Mouse (Mus musculus): ENCODE data around the gene Lyrm7. TPM values are rescaled to one million over a fixed set of nuclear protein-coding genes. Genes with fewer than 3 reads are reported as not detected.

Lyrm7 gene
- total and polyA plus RNA-seq, 3 experiments: 18.2 to 64.4 (median 18.6) TPM

- TF ChIP-seq TBP (conservative IDR thresholded peaks at IDR 0.05; ENCODE audit: low read depth, low read length) (no peak), BHLHE40 (IDR thresholded peaks at IDR 0.05; ENCODE audit: low read depth, low read length) (peak; percentile 35; the same call in 1 of the 2 replicates), HCFC1 (IDR thresholded peaks at IDR 0.05; ENCODE audit: low read depth, low read length) (0 out of 2 replicates have a peak, but pooled peaks have one; percentile 14), MAX (IDR thresholded peaks at IDR 0.05; ENCODE audit: low read length) (peak; percentile 51; the same call in 1 of the 2 replicates), SMC3 (IDR thresholded peaks at IDR 0.05; ENCODE audit: low read depth, low read length) (no peak), USF1 (IDR thresholded peaks at IDR 0.05; ENCODE audit: low read depth, low read length) (no peak), ZC3H11A (IDR thresholded peaks at IDR 0.05; ENCODE audit: low read depth, low read length) (no peak), NRF1 (IDR thresholded peaks at IDR 0.05; ENCODE audit: low read depth, low read length) (no peak), MEF2A (IDR thresholded peaks at IDR 0.05; ENCODE audit: borderline replicate concordance, low read depth, low read length) (peak; percentile 39; the same call in 1 of the 2 replicates), JUND (conservative IDR thresholded peaks at IDR 0.05; ENCODE audit: low read depth, low read length) (no peak), SIN3A (IDR thresholded peaks at IDR 0.05; ENCODE audit: low read length) (peak; percentile 94), POLR2AphosphoS2 (IDR thresholded peaks at IDR 0.05; ENCODE audit: low read depth, low read length) (no peak)
These were observed 83.2 kb downstream of the Lyrm7 start (continued) for GRCm38 (mm10) chr11:54777387-54778130.

Other genes starting within 250 kb of the Lyrm7 start
- 97.9 and 99.1 TPM in 2 replicates for gene Cdc42se2, start 73.2 kb downstream of the Lyrm7 start, total RNA-seq (2012; rRNA removed)
- 215 and 227 TPM in 2 replicates for gene Cdc42se2, start 73.2 kb downstream of the Lyrm7 start, total RNA-seq (2014; rRNA removed)
- 84.7 and 97.4 TPM in 2 replicates for gene Cdc42se2, start 73.2 kb downstream of the Lyrm7 start, polyA plus RNA-seq (2012; ENCODE audit: insufficient read length, low read depth)
- 1,034 and 1,097 TPM in 2 replicates for gene Hint1, start 5.5 kb upstream of the Lyrm7 start, total RNA-seq (2012; rRNA removed)
- gene Hint1, start 5.5 kb upstream of the Lyrm7 start, total RNA-seq (2014; rRNA removed): 1,162 and 1,228 TPM in 2 replicates
- 854 and 997 TPM in 2 replicates for gene Hint1, start 5.5 kb upstream of the Lyrm7 start, polyA plus RNA-seq (2012; ENCODE audit: insufficient read length, low read depth)
- gene Gpx3, start 41.5 kb upstream of the Lyrm7 start, total RNA-seq (2012; rRNA removed): 0.25 TPM in 1 of 2 replicates, not detected in the other
- gene Gpx3, start 41.5 kb upstream of the Lyrm7 start, total RNA-seq (2014; rRNA removed): not detected in 2 replicates
- gene Gpx3, start 41.5 kb upstream of the Lyrm7 start, polyA plus RNA-seq (2012; ENCODE audit: insufficient read length, low read depth): 0.63 and 0.90 TPM in 2 replicates
- gene Tnip1, start 102.0 kb upstream of the Lyrm7 start, total RNA-seq (2012; rRNA removed): 67.8 and 76.2 TPM in 2 replicates
- 34.9 and 36.1 TPM in 2 replicates for gene Tnip1, start 102.0 kb upstream of the Lyrm7 start, total RNA-seq (2014; rRNA removed)
- 134 and 137 TPM in 2 replicates for gene Tnip1, start 102.0 kb upstream of the Lyrm7 start, polyA plus RNA-seq (2012; ENCODE audit: insufficient read length, low read depth)
- 163 and 168 TPM in 2 replicates for gene Anxa6, start 172.5 kb upstream of the Lyrm7 start, total RNA-seq (2012; rRNA removed)
- gene Anxa6, start 172.5 kb upstream of the Lyrm7 start, total RNA-seq (2014; rRNA removed): 115 and 125 TPM in 2 replicates
- gene Anxa6, start 172.5 kb upstream of the Lyrm7 start, polyA plus RNA-seq (2012; ENCODE audit: insufficient read length, low read depth): 162 and 163 TPM in 2 replicates
- 4.3 and 4.4 TPM in 2 replicates for gene Ccdc69, start 217.2 kb upstream of the Lyrm7 start, total RNA-seq (2012; rRNA removed)
- 0.27 TPM in 1 of 2 replicates, not detected in the other for gene Ccdc69, start 217.2 kb upstream of the Lyrm7 start, total RNA-seq (2014; rRNA removed)
- 0.23 and 0.61 TPM in 2 replicates for gene Ccdc69, start 217.2 kb upstream of the Lyrm7 start, polyA plus RNA-seq (2012; ENCODE audit: insufficient read length, low read depth)
- gene Gm2a, start 237.2 kb upstream of the Lyrm7 start, total RNA-seq (2012; rRNA removed): 24.1 and 26.5 TPM in 2 replicates
- gene Gm2a, start 237.2 kb upstream of the Lyrm7 start, total RNA-seq (2014; rRNA removed): 8.9 and 10.0 TPM in 2 replicates
- 24.1 and 25.6 TPM in 2 replicates for gene Gm2a, start 237.2 kb upstream of the Lyrm7 start, polyA plus RNA-seq (2012; ENCODE audit: insufficient read length, low read depth)